Mouse (Mus musculus): Measurements from ENCODE around the gene Mrvi1. TPM values are rescaled to one million over a fixed set of nuclear protein-coding genes. Genes with fewer than 3 reads are reported as not detected.

Mrvi1 gene
- total RNA-seq, 2 experiments from 2014 or later, result 0.23 to 1.3 TPM

- ATAC-seq (replicated peaks; ENCODE audit: low FRiP score, poor library complexity, severe bottlenecking), result peak; percentile 63
Observed at GRCm38 (mm10) chr7:110946731-110947130, 35.5 kb downstream of the Mrvi1 start.

GRCm38 (mm10) chr7:110944321-110944720 is 37.9 kb downstream of the Mrvi1 start:
- ATAC-seq (replicated peaks; ENCODE audit: low FRiP score, poor library complexity, severe bottlenecking), result no peak

GRCm38 (mm10) chr7:110941701-110942530 is 40.3 kb downstream of the Mrvi1 start:
- peak; percentile 86 for ATAC-seq (replicated peaks; ENCODE audit: low FRiP score, poor library complexity, severe bottlenecking)

- ATAC-seq (replicated peaks; ENCODE audit: low FRiP score, poor library complexity, severe bottlenecking), result peak; percentile 20
Observed at GRCm38 (mm10) chr7:110941116-110941521, 41.1 kb downstream of the Mrvi1 start.

GRCm38 (mm10) chr7:110935815-110936762 is 46.2 kb downstream of the Mrvi1 start:
- no peak for ATAC-seq (replicated peaks; ENCODE audit: low FRiP score, poor library complexity, severe bottlenecking)

GRCm38 (mm10) chr7:110933999-110934398 is 48.3 kb downstream of the Mrvi1 start:
- ATAC-seq (replicated peaks; ENCODE audit: low FRiP score, poor library complexity, severe bottlenecking), result no peak

- no peak for ATAC-seq (replicated peaks; ENCODE audit: low FRiP score, poor library complexity, severe bottlenecking)
Observed at GRCm38 (mm10) chr7:110933329-110933728, 48.9 kb downstream of the Mrvi1 start.

GRCm38 (mm10) chr7:110930118-110930854 is 52.0 kb downstream of the Mrvi1 start:
- peak; percentile 91 for ATAC-seq (replicated peaks; ENCODE audit: low FRiP score, poor library complexity, severe bottlenecking)

- ATAC-seq (replicated peaks; ENCODE audit: low FRiP score, poor library complexity, severe bottlenecking), result no peak
Observed at GRCm38 (mm10) chr7:110926562-110926961, 55.7 kb downstream of the Mrvi1 start.

- ATAC-seq (replicated peaks; ENCODE audit: low FRiP score, poor library complexity, severe bottlenecking), result peak; percentile 93
Observed at GRCm38 (mm10) chr7:110920331-110921261, 61.7 kb downstream of the Mrvi1 start.

- no peak for ATAC-seq (replicated peaks; ENCODE audit: low FRiP score, poor library complexity, severe bottlenecking)
Observed at GRCm38 (mm10) chr7:110919721-110920120, 62.5 kb downstream of the Mrvi1 start.

- ATAC-seq (replicated peaks; ENCODE audit: low FRiP score, poor library complexity, severe bottlenecking), result no peak
Observed at GRCm38 (mm10) chr7:110915913-110916312, 66.3 kb downstream of the Mrvi1 start.

- peak; percentile 85 for ATAC-seq (replicated peaks; ENCODE audit: low FRiP score, poor library complexity, severe bottlenecking)
Observed at GRCm38 (mm10) chr7:110914531-110914930, 67.7 kb downstream of the Mrvi1 start.

- no peak for ATAC-seq (replicated peaks; ENCODE audit: low FRiP score, poor library complexity, severe bottlenecking)
Observed at GRCm38 (mm10) chr7:110913754-110914153, 68.5 kb downstream of the Mrvi1 start.

- ATAC-seq (replicated peaks; ENCODE audit: low FRiP score, poor library complexity, severe bottlenecking), result no peak
Observed at GRCm38 (mm10) chr7:110908209-110909144, 73.8 kb downstream of the Mrvi1 start.

GRCm38 (mm10) chr7:110906566-110906965 is 75.7 kb downstream of the Mrvi1 start:
- no peak for ATAC-seq (replicated peaks; ENCODE audit: low FRiP score, poor library complexity, severe bottlenecking)

GRCm38 (mm10) chr7:110903226-110903625 is 79.0 kb downstream of the Mrvi1 start:
- ATAC-seq (replicated peaks; ENCODE audit: low FRiP score, poor library complexity, severe bottlenecking), result peak; percentile 65

GRCm38 (mm10) chr7:110897202-110897601 is 85.1 kb downstream of the Mrvi1 start:
- ATAC-seq (replicated peaks; ENCODE audit: low FRiP score, poor library complexity, severe bottlenecking), result no peak
